Mouse (Mus musculus): ENCODE measurements around the gene Apoa2.

GRCm38 (mm10) chr1:171229750-171230149 lies 4.9 kb downstream of the Apoa2 start:
- TF ChIP-seq POLR2A (IDR thresholded peaks at IDR 0.05; ENCODE audit: low read depth, low read length) = no peak
- no peak for TF ChIP-seq CTCF (IDR thresholded peaks at IDR 0.05; ENCODE audit: borderline replicate concordance, insufficient read depth, low read length)

Measured in embryonic fibroblast, embryonic 13.5 days (primary cell).